27 mouse cellular contexts compared by ENCODE assay signal in the genomic region with DNA sequence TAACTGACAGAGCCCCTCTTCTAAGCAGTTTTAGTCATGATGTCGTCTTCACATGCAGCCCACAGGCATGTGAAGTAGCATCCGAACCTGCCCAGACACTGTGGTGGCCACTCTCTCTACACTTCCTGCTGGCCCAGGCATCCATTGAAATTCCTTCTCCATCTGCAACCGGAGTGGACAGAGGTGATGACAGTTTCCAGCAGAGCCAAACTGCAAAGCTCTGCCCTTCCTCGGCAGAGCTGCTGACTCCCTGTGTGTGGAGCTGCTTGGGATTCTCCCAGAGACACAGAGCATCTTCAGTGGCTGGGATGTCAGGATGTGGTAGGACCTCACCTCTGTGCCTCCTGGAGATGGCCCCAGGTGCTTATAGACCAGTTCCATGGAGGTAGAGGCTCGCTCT. TPM values are rescaled to one million over a fixed set of nuclear protein-coding genes. Genes with fewer than 3 reads are reported as not detected.
"Had no signal": no experiment of that assay in that cellular context is flagged by ENCODE, and none has a peak within 500 bp of the region (broad histone marks: within the 10 kb centered on the region; RNA-seq: fewer than 3 reads in every experiment).

No protein-coding gene starts in this region.

RNA-seq across cellular contexts. Expression of gene Gm1604a, which starts 59.2 kb away (rescaled TPM):
- total RNA-seq: liver, adult 2 months; midbrain, postnatal 0 days; monocyte, adult 5-6 weeks had no signal
- polyA plus RNA-seq: limb, embryonic 10.5 days; limb, embryonic 11.5 days; limb, embryonic 12.5 days; limb, embryonic 13.5 days; limb, embryonic 14.5 days; limb, embryonic 15.5 days; liver, adult 2 months; liver, embryonic 11.5 days; liver, embryonic 12.5 days; liver, embryonic 13.5 days; lung, adult 2 months; lung, embryonic 14.5 days; lung, embryonic 15.5 days; lung, embryonic 16.5 days; lung, postnatal 0 days; macrophage; midbrain, embryonic 10.5 days; midbrain, embryonic 11.5 days; midbrain, embryonic 12.5 days; midbrain, embryonic 13.5 days; midbrain, embryonic 14.5 days; myocyte; neural tube, embryonic 11.5 days; neural tube, embryonic 12.5 days; neural tube, embryonic 13.5 days had no signal
